Mouse (Mus musculus) naive thymus-derived CD4-positive, alpha-beta T cell, adult 5 months (primary cell): ENCODE measurements around the gene 4930596D02Rik. TPM values are rescaled to one million over a fixed set of nuclear protein-coding genes. Genes with fewer than 3 reads are reported as not detected.

Source experiments
- polyA plus RNA-seq: library from polyadenylated mRNA; unstranded; fragments of 100-300 nt; shearing (Covaris generic); gene quantifications from one replicate; pipeline ENCODE4 v1.2.1, GENCODE M21; 2017

The 4930596D02Rik gene
- polyA plus RNA-seq: not detected

GRCm38 (mm10) chr14:35811878-35812277, at the start of gene 4930596D02Rik:
4930596D02Rik (minus strand) TSS chr14:35811978.

